Mouse (Mus musculus) MEL (cell line): ENCODE results near the gene Gm10160.

Source experiments
- BHLHE40 ChIP-seq: IDR thresholded peaks from 2 replicates; pipeline ENCODE4 v1.6.1; 2012; ENCODE audit warnings: low read depth, mild to moderate bottlenecking, inconsistent platforms, low read length, improper control_type of control experiment, borderline replicate concordance
- CHD2 ChIP-seq: IDR thresholded peaks from 2 replicates; pipeline ENCODE4 v1.6.1; 2011; ENCODE audit warnings: low read length, improper control_type of control experiment
- CTCF ChIP-seq, 3 experiments: IDR thresholded peaks in 2 of 3; conservative IDR thresholded peaks in 1 of 3; 2 replicates each; pipeline ENCODE4 v1.5.1; 2011 to 2012; ENCODE audit warnings: low read length in 3 of 3, low read depth in 2 of 3, mild to moderate bottlenecking in 2 of 3, improper control_type of control experiment in 1 of 3, inconsistent platforms in 1 of 3, mixed read lengths in 1 of 3, moderate library complexity in 1 of 3; ENCODE audit not compliant: control insufficient read depth in 1 of 3, insufficient read depth in 1 of 3, poor library complexity in 1 of 3, severe bottlenecking in 1 of 3
- ELF1 ChIP-seq: IDR thresholded peaks from 2 replicates; pipeline ENCODE4 v1.6.1; 2014; ENCODE audit warnings: low read depth, mild to moderate bottlenecking, inconsistent platforms, low read length, improper control_type of control experiment, moderate library complexity
- HCFC1 ChIP-seq: IDR thresholded peaks from 2 replicates; pipeline ENCODE4 v1.6.1; 2012; ENCODE audit warnings: low read depth, mild to moderate bottlenecking, inconsistent platforms, low read length, improper control_type of control experiment, moderate library complexity
- MAX ChIP-seq: IDR thresholded peaks from 2 replicates; pipeline ENCODE4 v1.6.1; 2011; ENCODE audit warnings: low read length, improper control_type of control experiment
- MEF2A ChIP-seq: IDR thresholded peaks from 2 replicates; pipeline ENCODE4 v1.6.1; 2014; ENCODE audit warnings: low read depth, mild to moderate bottlenecking, inconsistent platforms, low read length, improper control_type of control experiment; ENCODE audit not compliant: poor library complexity, insufficient replicate concordance, severe bottlenecking; ENCODE audit errors: extremely low read depth
- POLR2A ChIP-seq, 2 experiments: IDR thresholded peaks; 2 replicates each; pipeline ENCODE4 v1.6.1; 2011 to 2012; ENCODE audit warnings: low read length in 2 of 2, mild to moderate bottlenecking in 2 of 2, control low read depth in 1 of 2, improper control_type of control experiment in 1 of 2, low read depth in 1 of 2, moderate library complexity in 1 of 2; ENCODE audit not compliant: control insufficient read depth in 1 of 2, insufficient read depth in 1 of 2, poor library complexity in 1 of 2
- RAD21 ChIP-seq: IDR thresholded peaks from 2 replicates; pipeline ENCODE4 v1.6.1; 2011; ENCODE audit warnings: mild to moderate bottlenecking, low read depth, low read length, improper control_type of control experiment
- SIN3A ChIP-seq: IDR thresholded peaks from 2 replicates; pipeline ENCODE4 v1.6.1; 2012; ENCODE audit warnings: low read length, improper control_type of control experiment, inconsistent platforms
- UBTF ChIP-seq: IDR thresholded peaks from 2 replicates; pipeline ENCODE4 v1.6.1; 2012; ENCODE audit warnings: low read depth, mild to moderate bottlenecking, inconsistent platforms, low read length, improper control_type of control experiment, moderate library complexity, borderline replicate concordance; ENCODE audit not compliant: insufficient read depth
- ZNF384 ChIP-seq: IDR thresholded peaks from 2 replicates; pipeline ENCODE4 v1.6.1; 2012; ENCODE audit warnings: low read depth, mild to moderate bottlenecking, inconsistent platforms, low read length, improper control_type of control experiment

- TF ChIP-seq RAD21 = no peak
- TF ChIP-seq BHLHE40 = no peak
- TF ChIP-seq CTCF (IDR thresholded peaks at IDR 0.05 in 2 of 3, conservative IDR thresholded peaks at IDR 0.05 in 1 of 3; ENCODE audit: control insufficient read depth in 1 of 3, insufficient read depth in 1 of 3, low read depth in 2 of 3, low read length in 3 of 3, poor library complexity in 1 of 3, severe bottlenecking in 1 of 3) = no peak
- TF ChIP-seq MAX = no peak
- no peak for TF ChIP-seq MEF2A
- no peak for TF ChIP-seq UBTF
- TF ChIP-seq SIN3A = no peak
- TF ChIP-seq ELF1 = no peak
- TF ChIP-seq HCFC1 = no peak
- no peak for TF ChIP-seq POLR2A (IDR thresholded peaks at IDR 0.05; ENCODE audit: control insufficient read depth in 1 of 2, insufficient read depth in 1 of 2, low read depth in 1 of 2, low read length in 2 of 2, poor library complexity in 1 of 2)
- no peak for TF ChIP-seq CHD2
- TF ChIP-seq ZNF384 = no peak
Observed at GRCm38 (mm10) chr7:81847010-81847409, 8.6 kb downstream of the Gm10160 start.
